Mouse (Mus musculus): ENCODE data around the gene Ankrd34b.

- TF ChIP-seq POLR2A (IDR thresholded peaks at IDR 0.05; ENCODE audit: borderline replicate concordance, control insufficient read depth, low read depth, low read length) = no peak
- TF ChIP-seq CTCF (IDR thresholded peaks at IDR 0.05; ENCODE audit: control insufficient read depth, insufficient read depth, low read length) = no peak
Measured at GRCm38 (mm10) chr13:92403496-92403895, 22.2 kb upstream of the Ankrd34b start.
